Mouse (Mus musculus): ENCODE measurements around the gene Tbc1d22a. TPM values are rescaled to one million over a fixed set of nuclear protein-coding genes. Genes with fewer than 3 reads are reported as not detected.
"Not testable (repeated sequence)": the region's sequence is repeated elsewhere in the genome, so short reads cannot be mapped to it uniquely, and the experiment has no call there.

Tbc1d22a gene
- polyA plus RNA-seq, 1 experiment from 2014 or later: 9.6 TPM

- Histone ChIP-seq H3K27ac (ENCODE audit: low read depth) (no peak overlapping the region), H3K36me3 (ENCODE audit: control insufficient read depth, insufficient read depth, low read length) (no peaks in the 10 kb centered on the region), H3K4me1 (replicated peaks; ENCODE audit: control insufficient read depth, insufficient read depth, low read length) (no peaks in the 10 kb centered on the region; the same call in 1 of the 2 replicates), H3K4me2 (ENCODE audit: low read length) (no peak overlapping the region), H3K9ac (ENCODE audit: low read length) (no peak overlapping the region), H3K27me3 (replicated peaks; ENCODE audit: control insufficient read depth, insufficient read depth, low read length) (no peaks in the 10 kb centered on the region), H3K4me3 (ENCODE audit: low read depth, low read length) (no peak overlapping the region), H3K9me3 (ENCODE audit: control insufficient read depth, low read length) (no peaks in the 10 kb centered on the region)
- no peak for ATAC-seq (replicated peaks; ENCODE audit: low FRiP score, low TSS enrichment, low read depth)
- DNase-seq (ENCODE audit: low spot score): no peak
- WGBS: 59% methylated on average over 7 of the region's 7 CpGs
Measured at GRCm38 (mm10) chr15:86203942-86204561, 10.2 kb upstream of the Tbc1d22a start.

DNA sequence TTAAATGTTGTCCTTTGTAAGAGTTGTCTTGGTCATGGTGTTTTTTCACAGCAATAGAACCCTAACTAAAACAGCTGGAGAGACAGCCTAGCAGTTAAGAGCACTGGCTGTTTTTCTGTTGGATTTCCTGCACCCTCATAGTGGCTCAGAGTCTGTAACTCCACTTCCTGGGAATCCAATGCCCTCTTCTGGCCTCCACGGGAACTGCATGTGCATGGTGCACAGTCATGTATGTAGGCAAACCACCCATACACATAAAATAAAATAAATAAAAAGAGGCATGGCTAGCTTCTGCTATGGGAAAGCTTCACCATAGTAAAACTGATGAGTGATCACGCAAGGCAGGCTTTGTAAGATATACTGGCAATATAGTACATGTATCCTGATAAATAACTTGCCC is 9.0 kb upstream of the Tbc1d22a start:
- DNase-seq (ENCODE audit: low spot score) (no peak), ATAC-seq (replicated peaks; ENCODE audit: low FRiP score, low TSS enrichment, low read depth) (no peak)
- H3K4me3 ChIP-seq (ENCODE audit: low read depth, low read length): no peak overlapping the region
- no peaks in the 10 kb centered on the region for H3K27me3 ChIP-seq (replicated peaks; ENCODE audit: control insufficient read depth, insufficient read depth, low read length)
- peaks cover 2% of the 10 kb centered on the region for H3K36me3 ChIP-seq (ENCODE audit: control insufficient read depth, insufficient read depth, low read length)
- no peaks in the 10 kb centered on the region for H3K9me3 ChIP-seq (ENCODE audit: control insufficient read depth, low read length)
- H3K4me1 ChIP-seq (replicated peaks; ENCODE audit: control insufficient read depth, insufficient read depth, low read length): no peaks in the 10 kb centered on the region; the same call in 1 of the 2 replicates
- H3K4me2 ChIP-seq (ENCODE audit: low read length): no peak overlapping the region
- H3K9ac ChIP-seq (ENCODE audit: low read length): no peak overlapping the region
- WGBS: 55% methylated on average over 2 of the region's 2 CpGs
- H3K27ac ChIP-seq (ENCODE audit: low read depth): no peak overlapping the region

GRCm38 (mm10) chr15:86206385-86206784 is 7.9 kb upstream of the Tbc1d22a start:
- Histone ChIP-seq H3K4me2 (ENCODE audit: low read length) (no peak overlapping the region), H3K9me3 (ENCODE audit: control insufficient read depth, low read length) (no peaks in the 10 kb centered on the region), H3K9ac (ENCODE audit: low read length) (no peak overlapping the region), H3K36me3 (ENCODE audit: control insufficient read depth, insufficient read depth, low read length) (peaks cover 5% of the 10 kb centered on the region), H3K27ac (ENCODE audit: low read depth) (no peak overlapping the region), H3K4me3 (ENCODE audit: low read depth, low read length) (no peak overlapping the region), H3K4me1 (replicated peaks; ENCODE audit: control insufficient read depth, insufficient read depth, low read length) (no peaks in the 10 kb centered on the region; the same call in 1 of the 2 replicates), H3K27me3 (replicated peaks; ENCODE audit: control insufficient read depth, insufficient read depth, low read length) (no peaks in the 10 kb centered on the region)
- DNase-seq (ENCODE audit: low spot score) (no peak), ATAC-seq (replicated peaks; ENCODE audit: low FRiP score, low TSS enrichment, low read depth) (no peak)
- WGBS: 73% methylated on average over 4 of the region's 4 CpGs

- H3K4me3 ChIP-seq (ENCODE audit: low read depth, low read length); H3K9ac ChIP-seq (ENCODE audit: low read length); ATAC-seq (replicated peaks; ENCODE audit: low FRiP score, low TSS enrichment, low read depth); H3K9me3 ChIP-seq (ENCODE audit: control insufficient read depth, low read length); H3K27me3 ChIP-seq (replicated peaks; ENCODE audit: control insufficient read depth, insufficient read depth, low read length); H3K27ac ChIP-seq (ENCODE audit: low read depth); H3K4me2 ChIP-seq (ENCODE audit: low read length); DNase-seq (ENCODE audit: low spot score); H3K36me3 ChIP-seq (ENCODE audit: control insufficient read depth, insufficient read depth, low read length): not testable (repeated sequence)
- 85% methylated on average over 5 of the region's 5 CpGs for whole genome bisulfite sequencing
- peaks cover 17% of the 10 kb centered on the region for H3K4me1 ChIP-seq (replicated peaks; ENCODE audit: control insufficient read depth, insufficient read depth, low read length)
Measured at GRCm38 (mm10) chr15:86212193-86212592, 2.1 kb upstream of the Tbc1d22a start.

DNA sequence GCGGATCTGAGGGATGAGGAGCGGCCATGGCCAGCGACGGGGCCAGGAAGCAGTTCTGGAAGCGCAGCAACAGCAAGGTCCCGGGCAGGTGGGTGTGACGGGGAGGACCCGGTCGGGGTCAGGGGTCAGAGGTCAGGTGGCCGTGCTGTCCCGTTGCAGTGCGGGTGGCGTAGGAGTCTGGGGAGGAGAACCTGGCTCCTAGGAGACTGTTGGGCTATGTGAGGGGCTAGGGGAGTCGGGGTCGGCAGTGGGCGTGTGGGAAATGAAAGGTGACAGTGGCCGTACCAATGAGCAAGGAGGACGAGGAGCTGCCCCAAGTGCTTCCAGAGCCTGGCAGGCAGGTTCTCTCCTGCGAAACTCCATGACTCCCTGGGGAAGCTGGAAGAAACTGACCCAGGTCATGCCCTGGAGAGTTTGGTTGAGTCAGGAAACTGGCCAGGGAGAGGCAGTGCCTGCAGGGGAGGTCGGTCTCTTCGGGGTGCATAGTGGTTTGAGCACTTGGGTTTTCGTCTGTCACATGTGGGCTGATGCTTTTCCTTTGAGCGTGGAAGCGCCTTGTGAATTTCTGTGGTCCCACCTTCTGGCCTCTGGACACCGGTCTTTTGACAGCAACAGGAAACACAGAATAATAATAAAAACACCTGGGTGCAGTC is 416 bp downstream of the Tbc1d22a start:
- no peak for ATAC-seq (replicated peaks; ENCODE audit: low FRiP score, low TSS enrichment, low read depth)
- Histone ChIP-seq H3K27me3 (replicated peaks; ENCODE audit: control insufficient read depth, insufficient read depth, low read length) (no peaks in the 10 kb centered on the region), H3K4me1 (replicated peaks; ENCODE audit: control insufficient read depth, insufficient read depth, low read length) (peaks cover 17% of the 10 kb centered on the region), H3K9ac (ENCODE audit: low read length) (peak overlapping the region; percentile 85), H3K9me3 (ENCODE audit: control insufficient read depth, low read length) (no peaks in the 10 kb centered on the region), H3K4me3 (ENCODE audit: low read depth, low read length) (peak overlapping the region; percentile 88), H3K27ac (ENCODE audit: low read depth) (peak overlapping the region; percentile 82; the same call in 1 of the 2 replicates), H3K4me2 (ENCODE audit: low read length) (peak overlapping the region; percentile 100), H3K36me3 (ENCODE audit: control insufficient read depth, insufficient read depth, low read length) (peaks cover 5% of the 10 kb centered on the region)
- DNase-seq (ENCODE audit: low spot score): no peak
- 15% methylated on average over 25 of the region's 25 CpGs for WGBS

- not testable (repeated sequence) for H3K27me3 ChIP-seq (replicated peaks; ENCODE audit: control insufficient read depth, insufficient read depth, low read length); H3K4me3 ChIP-seq (ENCODE audit: low read depth, low read length); H3K27ac ChIP-seq (ENCODE audit: low read depth); ATAC-seq (replicated peaks; ENCODE audit: low FRiP score, low TSS enrichment, low read depth); H3K9me3 ChIP-seq (ENCODE audit: control insufficient read depth, low read length); H3K36me3 ChIP-seq (ENCODE audit: control insufficient read depth, insufficient read depth, low read length); H3K9ac ChIP-seq (ENCODE audit: low read length); H3K4me2 ChIP-seq (ENCODE audit: low read length); DNase-seq (ENCODE audit: low spot score)
- 86% methylated on average over 9 of the region's 9 CpGs for WGBS
- peaks cover 17% of the 10 kb centered on the region for H3K4me1 ChIP-seq (replicated peaks; ENCODE audit: control insufficient read depth, insufficient read depth, low read length)
Measured at GRCm38 (mm10) chr15:86216641-86217040, 2.4 kb downstream of the Tbc1d22a start.

GRCm38 (mm10) chr15:86219534-86220228 is 5.4 kb downstream of the Tbc1d22a start:
- peaks cover 8% of the 10 kb centered on the region; the same call in 1 of the 2 replicates for H3K4me1 ChIP-seq (replicated peaks; ENCODE audit: control insufficient read depth, insufficient read depth, low read length)
- no peaks in the 10 kb centered on the region for H3K27me3 ChIP-seq (replicated peaks; ENCODE audit: control insufficient read depth, insufficient read depth, low read length)
- no peak overlapping the region for H3K4me2 ChIP-seq (ENCODE audit: low read length)
- H3K4me3 ChIP-seq (ENCODE audit: low read depth, low read length): no peak overlapping the region
- no peak for ATAC-seq (replicated peaks; ENCODE audit: low FRiP score, low TSS enrichment, low read depth)
- 79% methylated on average over 7 of the region's 7 CpGs for WGBS
- H3K36me3 ChIP-seq (ENCODE audit: control insufficient read depth, insufficient read depth, low read length): no peaks in the 10 kb centered on the region
- DNase-seq (ENCODE audit: low spot score): no peak
- no peak overlapping the region for H3K9ac ChIP-seq (ENCODE audit: low read length)
- H3K9me3 ChIP-seq (ENCODE audit: control insufficient read depth, low read length): no peaks in the 10 kb centered on the region
- no peak overlapping the region for H3K27ac ChIP-seq (ENCODE audit: low read depth)

DNA sequence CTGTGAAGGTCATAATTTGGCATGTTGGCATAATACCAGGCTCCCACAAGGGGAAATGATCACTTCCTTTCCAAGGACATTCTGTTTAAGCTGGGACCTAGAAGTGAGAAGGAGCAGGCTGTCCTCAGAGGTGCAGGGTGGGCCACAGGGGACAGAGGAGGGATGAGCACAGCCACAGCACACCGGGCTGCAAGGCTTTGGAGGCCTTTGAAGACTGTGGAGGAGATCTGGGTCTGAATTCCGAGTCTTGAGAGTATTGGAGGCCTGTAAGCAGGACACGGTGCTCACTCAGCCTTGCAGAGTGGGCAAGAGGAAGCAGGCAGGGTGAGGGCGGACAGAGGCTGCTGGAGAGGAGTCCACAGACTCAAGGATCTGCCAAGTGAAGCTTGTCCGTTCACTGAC is 6.0 kb downstream of the Tbc1d22a start:
- 77% methylated on average over 5 of the region's 5 CpGs for WGBS
- H3K4me3 ChIP-seq (ENCODE audit: low read depth, low read length): no peak overlapping the region
- DNase-seq (ENCODE audit: low spot score) (no peak), ATAC-seq (replicated peaks; ENCODE audit: low FRiP score, low TSS enrichment, low read depth) (no peak)
- H3K9ac ChIP-seq (ENCODE audit: low read length): no peak overlapping the region
- no peaks in the 10 kb centered on the region for H3K27me3 ChIP-seq (replicated peaks; ENCODE audit: control insufficient read depth, insufficient read depth, low read length)
- peaks cover 2% of the 10 kb centered on the region; the same call in 1 of the 2 replicates for H3K4me1 ChIP-seq (replicated peaks; ENCODE audit: control insufficient read depth, insufficient read depth, low read length)
- no peak overlapping the region for H3K27ac ChIP-seq (ENCODE audit: low read depth)
- H3K4me2 ChIP-seq (ENCODE audit: low read length): no peak overlapping the region
- no peaks in the 10 kb centered on the region for H3K9me3 ChIP-seq (ENCODE audit: control insufficient read depth, low read length)
- no peaks in the 10 kb centered on the region for H3K36me3 ChIP-seq (ENCODE audit: control insufficient read depth, insufficient read depth, low read length)
